Mouse (Mus musculus): ENCODE results near the gene Prss36. TPM values are rescaled to one million over a fixed set of nuclear protein-coding genes. Genes with fewer than 3 reads are reported as not detected.

Gene Prss36
- total and polyA plus RNA-seq, 3 experiments, result 1.7 to 5.1 TPM; not detected in 1

- Histone ChIP-seq H3K4me3 (ENCODE audit: control insufficient read depth in 1 of 2, insufficient read depth in 1 of 2, low read depth in 2 of 2, low read length in 2 of 2) (no peak overlapping the region), H3K27me3 (ENCODE audit: control insufficient read depth in 1 of 2, insufficient read depth in 2 of 2, low read length in 2 of 2) (no peaks in the 10 kb centered on the region), H3K9me3 (replicated peaks; ENCODE audit: insufficient read depth, low read length) (no peaks in the 10 kb centered on the region), H3K4me1 (ENCODE audit: control insufficient read depth in 1 of 2, insufficient read depth in 2 of 2, low read length in 2 of 2) (peaks cover 23 to 44% of the 10 kb centered on the region in 2 experiments), H3K79me2 (ENCODE audit: control insufficient read depth, insufficient read depth, low read length, poor library complexity) (no peaks in the 10 kb centered on the region), H3K9ac (ENCODE audit: control insufficient read depth, low read depth, low read length, poor library complexity, severe bottlenecking) (peak overlapping the region; percentile 13; the same call in 1 of the 2 replicates), H3K36me3 (ENCODE audit: control insufficient read depth in 1 of 2, insufficient read depth in 2 of 2, low read length in 2 of 2) (peaks cover 0 to 27% of the 10 kb centered on the region in 2 experiments; a peak in 2 of 4 replicates), H3K27ac (ENCODE audit: control insufficient read depth, low read depth, low read length) (peak overlapping the region; percentile 58)
- TF ChIP-seq RAD21 (IDR thresholded peaks at IDR 0.05; ENCODE audit: low read depth, low read length) (no peak), EP300 (IDR thresholded peaks at IDR 0.05; ENCODE audit: low read depth in 1 of 2, low read length in 2 of 2) (0 out of 4 replicates have a peak, but pooled peaks of 1 of the 2 experiments have one; percentile 3), USF1 (IDR thresholded peaks at IDR 0.05; ENCODE audit: low read depth, low read length) (peak; percentile 84), UBTF (IDR thresholded peaks at IDR 0.05; ENCODE audit: borderline replicate concordance, insufficient read depth, low read depth, low read length) (no peak), GATA1 (IDR thresholded peaks at IDR 0.05; ENCODE audit: low read depth, low read length) (peak; percentile 53), POLR2AphosphoS5 (IDR thresholded peaks at IDR 0.05; ENCODE audit: borderline replicate concordance, low read depth, low read length) (no peak), MXI1 (IDR thresholded peaks at IDR 0.05; ENCODE audit: low read depth, low read length) (peak; percentile 62), ZKSCAN1 (IDR thresholded peaks at IDR 0.05; ENCODE audit: low read depth, low read length) (no peak), RCOR1 (IDR thresholded peaks at IDR 0.05; ENCODE audit: low read depth, low read length) (no peak), MAX (IDR thresholded peaks at IDR 0.05; ENCODE audit: low read length) (peak; percentile 56; the same call in 1 of the 2 replicates), CHD2 (IDR thresholded peaks at IDR 0.05; ENCODE audit: low read length) (no peak), USF2 (IDR thresholded peaks at IDR 0.05; ENCODE audit: borderline replicate concordance in 1 of 2, insufficient read depth in 1 of 2, low read depth in 1 of 2, low read length in 2 of 2) (0 out of 4 replicates have a peak, but pooled peaks of 1 of the 2 experiments have one; percentile 44), BHLHE40 (IDR thresholded peaks at IDR 0.05; ENCODE audit: borderline replicate concordance, low read depth, low read length) (peak; percentile 42; the same call in 1 of the 2 replicates), SMC3 (IDR thresholded peaks at IDR 0.05; ENCODE audit: low read depth, low read length) (no peak), MYB (IDR thresholded peaks at IDR 0.05; ENCODE audit: low read depth, low read length) (no peak), TBP (IDR thresholded peaks at IDR 0.05; ENCODE audit: low read depth, low read length) (0 out of 2 replicates have a peak, but pooled peaks have one; percentile 27), CHD1 (IDR thresholded peaks at IDR 0.05; ENCODE audit: low read depth, low read length) (no peak), MAZ (IDR thresholded peaks at IDR 0.05; ENCODE audit: low read depth, low read length) (no peak), MEF2A (IDR thresholded peaks at IDR 0.05; ENCODE audit: extremely low read depth, insufficient replicate concordance, low read depth, low read length, poor library complexity, severe bottlenecking) (no peak), SIN3A (IDR thresholded peaks at IDR 0.05; ENCODE audit: low read length) (peak; percentile 40; the same call in 1 of the 2 replicates), TCF12 (IDR thresholded peaks at IDR 0.05; ENCODE audit: low read depth, low read length) (no peak), GABPA (IDR thresholded peaks at IDR 0.05; ENCODE audit: low read depth, low read length) (no peak), KAT2A (conservative IDR thresholded peaks at IDR 0.05; ENCODE audit: low read depth, low read length) (no peak)
- DNase-seq (ENCODE audit: low read depth, low spot score), result peak; percentile 69
Observed at GRCm38 (mm10) chr7:127897542-127897941, 49.0 kb downstream of the Prss36 start.

All from MEL (cell line).